Mouse (Mus musculus) ES-E14 (cell line): ENCODE data around the gene Sipa1.

Experiments used
- CHD2 ChIP-seq: IDR thresholded peaks from 2 replicates; pipeline ENCODE4 v1.6.1; 2014; ENCODE audit warnings: mild to moderate bottlenecking, low read depth, low read length, inconsistent platforms
- HCFC1 ChIP-seq: IDR thresholded peaks from 2 replicates; pipeline ENCODE4 v1.6.1; 2012; ENCODE audit warnings: low read length, inconsistent platforms, borderline replicate concordance; ENCODE audit not compliant: insufficient read depth
- ZNF384 ChIP-seq: IDR thresholded peaks from 2 replicates; pipeline ENCODE4 v1.6.1; 2012; ENCODE audit warnings: low read depth, low read length, inconsistent platforms

DNA sequence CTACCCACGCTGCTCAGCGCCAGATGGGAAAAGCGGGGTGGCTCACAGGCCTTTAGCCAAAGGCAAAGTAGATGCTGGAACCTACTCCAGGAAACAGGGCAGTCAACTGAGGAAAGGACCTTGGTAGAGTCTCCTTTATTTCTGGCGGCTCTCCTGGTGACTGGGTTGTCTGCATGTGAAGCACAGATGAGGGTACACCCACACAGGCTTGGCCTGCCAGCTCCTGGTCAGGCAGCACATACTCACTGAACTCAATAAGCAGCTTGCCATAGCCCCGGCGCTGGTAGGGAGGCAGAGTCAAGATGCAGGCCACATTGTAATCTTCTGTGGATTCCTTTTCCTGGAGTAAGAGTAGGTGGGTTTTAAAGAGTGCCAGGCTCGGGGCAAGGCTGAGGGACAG lies 58.4 kb downstream of the Sipa1 start:
- no peak for TF ChIP-seq CHD2
- no peak for TF ChIP-seq ZNF384
- TF ChIP-seq HCFC1 = no peak
